Mouse (Mus musculus): Measurements from ENCODE around the gene Acan. TPM values are rescaled to one million over a fixed set of nuclear protein-coding genes. Genes with fewer than 3 reads are reported as not detected.

The Acan gene
- total and polyA plus RNA-seq, 2 experiments from 2014 or later: 0.48 to 3.0 TPM

GRCm38 (mm10) chr7:79080572-79081399 is 27.5 kb downstream of the Acan start:
- Histone ChIP-seq H3K4me3 (ENCODE audit: low read depth, low read length) (no peak overlapping the region), H3K27me3 (ENCODE audit: insufficient read depth, low read length) (no peaks in the 10 kb centered on the region), H3K4me1 (ENCODE audit: insufficient read depth, low read length) (no peaks in the 10 kb centered on the region), H3K9ac (replicated peaks; ENCODE audit: low read length, poor library complexity, severe bottlenecking) (no peak overlapping the region), H3K9me3 (ENCODE audit: low read length) (no peaks in the 10 kb centered on the region), H3K27ac (ENCODE audit: low read depth, low read length) (no peak overlapping the region), H3K36me3 (ENCODE audit: insufficient read depth, low read length) (no peaks in the 10 kb centered on the region), H3K4me2 (ENCODE audit: low read depth, low read length, poor library complexity, severe bottlenecking) (no peak overlapping the region)
- peak; percentile 78 for DNase-seq (ENCODE audit: low spot score)
- peak; percentile 87 for TF ChIP-seq CTCF (IDR thresholded peaks at IDR 0.05)
- WGBS: 19% methylated on average over 7 of the region's 7 CpGs
- ATAC-seq (ENCODE audit: low FRiP score): peak; percentile 60; the same call in 1 of the 2 replicates

- TF ChIP-seq CTCF (IDR thresholded peaks at IDR 0.05): peak; percentile 41
- Histone ChIP-seq H3K9ac (replicated peaks; ENCODE audit: low read length, poor library complexity, severe bottlenecking) (no peak overlapping the region), H3K4me2 (ENCODE audit: low read depth, low read length, poor library complexity, severe bottlenecking) (no peak overlapping the region), H3K27ac (ENCODE audit: low read depth, low read length) (no peak overlapping the region), H3K36me3 (ENCODE audit: insufficient read depth, low read length) (no peaks in the 10 kb centered on the region), H3K4me1 (ENCODE audit: insufficient read depth, low read length) (no peaks in the 10 kb centered on the region), H3K9me3 (ENCODE audit: low read length) (no peaks in the 10 kb centered on the region), H3K27me3 (ENCODE audit: insufficient read depth, low read length) (no peaks in the 10 kb centered on the region), H3K4me3 (ENCODE audit: low read depth, low read length) (no peak overlapping the region)
- ATAC-seq (ENCODE audit: low FRiP score) (no peak), DNase-seq (ENCODE audit: low spot score) (no peak)
- 88% methylated on average over 4 of the region's 4 CpGs for WGBS
Observed at GRCm38 (mm10) chr7:79089111-79089510, 35.8 kb downstream of the Acan start.

- H3K27ac ChIP-seq (ENCODE audit: low read depth, low read length): no peak overlapping the region
- H3K36me3 ChIP-seq (ENCODE audit: insufficient read depth, low read length): no peaks in the 10 kb centered on the region
- DNase-seq (ENCODE audit: low spot score) (no peak), ATAC-seq (ENCODE audit: low FRiP score) (no peak)
- no peak overlapping the region for H3K4me2 ChIP-seq (ENCODE audit: low read depth, low read length, poor library complexity, severe bottlenecking)
- H3K9me3 ChIP-seq (ENCODE audit: low read length): no peaks in the 10 kb centered on the region
- no peaks in the 10 kb centered on the region for H3K27me3 ChIP-seq (ENCODE audit: insufficient read depth, low read length)
- no peak overlapping the region for H3K4me3 ChIP-seq (ENCODE audit: low read depth, low read length)
- no peaks in the 10 kb centered on the region for H3K4me1 ChIP-seq (ENCODE audit: insufficient read depth, low read length)
- TF ChIP-seq CTCF (IDR thresholded peaks at IDR 0.05): no peak
- no peak overlapping the region for H3K9ac ChIP-seq (replicated peaks; ENCODE audit: low read length, poor library complexity, severe bottlenecking)
- WGBS: 73% methylated on average over 5 of the region's 5 CpGs
Observed at GRCm38 (mm10) chr7:79096492-79096891, 43.2 kb downstream of the Acan start.

- Histone ChIP-seq H3K36me3 (ENCODE audit: insufficient read depth, low read length) (no peaks in the 10 kb centered on the region), H3K27ac (ENCODE audit: low read depth, low read length) (no peak overlapping the region), H3K4me3 (ENCODE audit: low read depth, low read length) (no peak overlapping the region), H3K9me3 (ENCODE audit: low read length) (no peaks in the 10 kb centered on the region), H3K9ac (replicated peaks; ENCODE audit: low read length, poor library complexity, severe bottlenecking) (no peak overlapping the region), H3K4me1 (ENCODE audit: insufficient read depth, low read length) (no peaks in the 10 kb centered on the region), H3K4me2 (ENCODE audit: low read depth, low read length, poor library complexity, severe bottlenecking) (no peak overlapping the region), H3K27me3 (ENCODE audit: insufficient read depth, low read length) (no peaks in the 10 kb centered on the region)
- DNase-seq (ENCODE audit: low spot score): no peak
- no peak for ATAC-seq (ENCODE audit: low FRiP score)
- WGBS: 54% methylated on average over 4 of the region's 4 CpGs
- TF ChIP-seq CTCF (IDR thresholded peaks at IDR 0.05): no peak
Observed at GRCm38 (mm10) chr7:79113848-79114247, 60.6 kb downstream of the Acan start.

DNA sequence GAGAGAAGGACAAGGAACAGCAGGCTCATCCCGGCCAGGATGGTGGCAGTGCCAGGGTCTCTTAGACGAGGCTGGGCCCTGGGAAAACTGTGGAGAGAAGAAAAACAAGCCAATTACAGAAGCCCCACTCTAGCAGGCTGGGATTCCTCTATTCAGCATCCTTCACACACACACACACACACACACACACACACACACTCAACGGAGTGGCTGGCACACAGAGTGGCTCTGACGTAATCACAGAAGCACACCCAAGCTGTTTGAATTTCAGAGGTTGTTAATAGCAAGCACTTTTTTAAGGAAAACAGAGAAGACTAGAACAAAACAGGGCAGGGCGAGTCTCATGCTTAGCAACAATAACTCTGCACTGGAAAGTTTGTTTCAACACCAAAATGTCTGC is 70.2 kb downstream of the Acan start:
- H3K4me2 ChIP-seq (ENCODE audit: low read depth, low read length, poor library complexity, severe bottlenecking): no peak overlapping the region
- H3K9me3 ChIP-seq (ENCODE audit: low read length): no peaks in the 10 kb centered on the region
- ATAC-seq (ENCODE audit: low FRiP score): no peak
- H3K9ac ChIP-seq (replicated peaks; ENCODE audit: low read length, poor library complexity, severe bottlenecking): no peak overlapping the region
- no peak overlapping the region for H3K27ac ChIP-seq (ENCODE audit: low read depth, low read length)
- no peak for TF ChIP-seq CTCF (IDR thresholded peaks at IDR 0.05)
- no peak for DNase-seq (ENCODE audit: low spot score)
- no peaks in the 10 kb centered on the region for H3K4me1 ChIP-seq (ENCODE audit: insufficient read depth, low read length)
- no peaks in the 10 kb centered on the region for H3K27me3 ChIP-seq (ENCODE audit: insufficient read depth, low read length)
- no peak overlapping the region for H3K4me3 ChIP-seq (ENCODE audit: low read depth, low read length)
- WGBS: 74% methylated on average over 5 of the region's 5 CpGs
- no peaks in the 10 kb centered on the region for H3K36me3 ChIP-seq (ENCODE audit: insufficient read depth, low read length)

GRCm38 (mm10) chr7:79129883-79130282 is 76.6 kb downstream of the Acan start:
- DNase-seq (ENCODE audit: low spot score) (peak; percentile 59), ATAC-seq (ENCODE audit: low FRiP score) (no peak)
- H3K36me3 ChIP-seq (ENCODE audit: insufficient read depth, low read length): no peaks in the 10 kb centered on the region
- H3K9ac ChIP-seq (replicated peaks; ENCODE audit: low read length, poor library complexity, severe bottlenecking): no peak overlapping the region
- H3K27me3 ChIP-seq (ENCODE audit: insufficient read depth, low read length): no peaks in the 10 kb centered on the region; the same call in 1 of the 2 replicates
- no peak overlapping the region for H3K27ac ChIP-seq (ENCODE audit: low read depth, low read length)
- H3K9me3 ChIP-seq (ENCODE audit: low read length): no peaks in the 10 kb centered on the region
- H3K4me3 ChIP-seq (ENCODE audit: low read depth, low read length): no peak overlapping the region
- H3K4me2 ChIP-seq (ENCODE audit: low read depth, low read length, poor library complexity, severe bottlenecking): peak overlapping the region; percentile 21
- peaks cover 4% of the 10 kb centered on the region; the same call in 1 of the 2 replicates for H3K4me1 ChIP-seq (ENCODE audit: insufficient read depth, low read length)
- 18% methylated on average over 8 of the region's 8 CpGs for WGBS
- peak; percentile 69 for TF ChIP-seq CTCF (IDR thresholded peaks at IDR 0.05)
